Comparison of ENCODE assay signal across 21 mouse cellular contexts in genomic region chr8:34441756-34442155, GRCm38 (mm10).
A peak's percentile ranks its signal among the peaks of the same experiment; 100 is the strongest.
DNase-seq lines count a peak whose midpoint lies in the region; ATAC-seq and TF ChIP-seq lines count a peak whose summit lies in the region.
"Had no signal": no experiment of that assay in that cellular context is flagged by ENCODE, and none has a peak within 500 bp of the region (broad histone marks: within the 10 kb centered on the region; RNA-seq: fewer than 3 reads in every experiment).

No protein-coding gene starts in this region.

- TF ChIP-seq CTCF in C2C12 (IDR thresholded peaks at IDR 0.05; ENCODE audit: control insufficient read depth, insufficient read depth, insufficient read length), result no peak
- no peak for TF ChIP-seq CTCF in brain, embryonic 14.5 days (IDR thresholded peaks at IDR 0.05; ENCODE audit: borderline replicate concordance, extremely low read depth, insufficient read depth, insufficient read length)

- no peak for TF ChIP-seq POLR2A in brain, embryonic 14.5 days (IDR thresholded peaks at IDR 0.05; ENCODE audit: borderline replicate concordance, extremely low read depth, insufficient read depth, insufficient read length, poor library complexity, severe bottlenecking)

- WGBS in forebrain, embryonic 14.5 days, result 59% methylated on average over 3 of the region's 3 CpGs
- WGBS in forebrain, embryonic 10.5 days, result 74% methylated on average over 3 of the region's 3 CpGs
- 65% methylated on average over 3 of the region's 3 CpGs for WGBS in midbrain, embryonic 11.5 days
- WGBS in midbrain, embryonic 14.5 days, result 51% methylated on average over 3 of the region's 3 CpGs

- no peaks in the 10 kb centered on the region for H3K36me3 ChIP-seq in forebrain, embryonic 14.5 days (ENCODE audit: control insufficient read depth, insufficient read depth, low read length)
- no peaks in the 10 kb centered on the region for H3K36me3 ChIP-seq in forebrain, embryonic 10.5 days (replicated peaks)
- no peaks in the 10 kb centered on the region for H3K36me3 ChIP-seq in midbrain, embryonic 11.5 days (ENCODE audit: control insufficient read depth, insufficient read depth, low read length)
- H3K36me3 ChIP-seq in midbrain, embryonic 14.5 days (ENCODE audit: control insufficient read depth, insufficient read depth, low read length), result no peaks in the 10 kb centered on the region
- no peaks in the 10 kb centered on the region for H3K36me3 ChIP-seq in C2C12 (ENCODE audit: control insufficient read depth, insufficient read depth)
- H3K36me3 ChIP-seq: embryonic facial prominence, embryonic 12.5 days; G1E; heart, embryonic 15.5 days; hindbrain, embryonic 13.5 days had no signal

- H3K79me3 ChIP-seq in C2C12 (ENCODE audit: low read depth), result no peaks in the 10 kb centered on the region

- no peaks in the 10 kb centered on the region for H3K27me3 ChIP-seq in forebrain, embryonic 14.5 days (replicated peaks; ENCODE audit: control insufficient read depth, insufficient read depth, low read length)
- H3K27me3 ChIP-seq in forebrain, embryonic 10.5 days (ENCODE audit: poor library complexity, severe bottlenecking), result no peaks in the 10 kb centered on the region
- no peaks in the 10 kb centered on the region for H3K27me3 ChIP-seq in midbrain, embryonic 11.5 days (ENCODE audit: control insufficient read depth, insufficient read depth, low read length)
- H3K27me3 ChIP-seq in midbrain, embryonic 14.5 days (ENCODE audit: control insufficient read depth, insufficient read depth, low read length), result no peaks in the 10 kb centered on the region
- no peaks in the 10 kb centered on the region for H3K27me3 ChIP-seq in C2C12 (ENCODE audit: control insufficient read depth, insufficient read depth, insufficient read length)
- H3K27me3 ChIP-seq: embryonic facial prominence, embryonic 12.5 days; heart, embryonic 15.5 days; hindbrain, embryonic 13.5 days had no signal

- no peaks in the 10 kb centered on the region for H3K9me3 ChIP-seq in forebrain, embryonic 14.5 days (replicated peaks; ENCODE audit: control insufficient read depth, low read length)
- no peaks in the 10 kb centered on the region for H3K9me3 ChIP-seq in forebrain, embryonic 10.5 days
- H3K9me3 ChIP-seq in midbrain, embryonic 11.5 days (ENCODE audit: control insufficient read depth, low read length), result no peaks in the 10 kb centered on the region
- no peaks in the 10 kb centered on the region for H3K9me3 ChIP-seq in midbrain, embryonic 14.5 days (ENCODE audit: control insufficient read depth, low read length)
- H3K9me3 ChIP-seq: embryonic facial prominence, embryonic 12.5 days; heart, embryonic 15.5 days; hindbrain, embryonic 13.5 days had no signal

- H3ac ChIP-seq in C2C12 (ENCODE audit: control insufficient read depth, insufficient read length, low read depth), result no peak overlapping the region

- H3K4me1 ChIP-seq in forebrain, embryonic 14.5 days (ENCODE audit: control insufficient read depth, insufficient read depth, low read length), result no peaks in the 10 kb centered on the region
- H3K4me1 ChIP-seq in forebrain, embryonic 10.5 days, result peaks cover 7% of the 10 kb centered on the region; the same call in 1 of the 2 replicates
- no peaks in the 10 kb centered on the region for H3K4me1 ChIP-seq in midbrain, embryonic 11.5 days (ENCODE audit: control insufficient read depth, insufficient read depth, low read length)
- no peaks in the 10 kb centered on the region for H3K4me1 ChIP-seq in midbrain, embryonic 14.5 days (ENCODE audit: control insufficient read depth, insufficient read depth, low read length)
- H3K4me1 ChIP-seq: embryonic facial prominence, embryonic 12.5 days; heart, embryonic 15.5 days; hindbrain, embryonic 13.5 days had no signal

- no peak overlapping the region for H3K9ac ChIP-seq in forebrain, embryonic 14.5 days (ENCODE audit: low read length)
- no peak overlapping the region for H3K9ac ChIP-seq in midbrain, embryonic 11.5 days (ENCODE audit: low read length)
- no peak overlapping the region for H3K9ac ChIP-seq in midbrain, embryonic 14.5 days (replicated peaks; ENCODE audit: low read length)
- H3K9ac ChIP-seq: embryonic facial prominence, embryonic 12.5 days; heart, embryonic 15.5 days; hindbrain, embryonic 13.5 days had no signal

- H3K4me2 ChIP-seq in forebrain, embryonic 14.5 days (ENCODE audit: low read length), result no peak overlapping the region
- H3K4me2 ChIP-seq in midbrain, embryonic 11.5 days, result no peak overlapping the region
- no peak overlapping the region for H3K4me2 ChIP-seq in midbrain, embryonic 14.5 days (ENCODE audit: low read length)
- H3K4me2 ChIP-seq: embryonic facial prominence, embryonic 12.5 days; heart, embryonic 11.5 days; heart, embryonic 15.5 days; hindbrain, embryonic 13.5 days had no signal

- H3K79me2 ChIP-seq in C2C12 (ENCODE audit: control insufficient read depth, insufficient read depth), result no peaks in the 10 kb centered on the region

- H3K4me3 ChIP-seq in forebrain, embryonic 14.5 days (ENCODE audit: low read depth, low read length), result no peak overlapping the region
- H3K4me3 ChIP-seq in forebrain, embryonic 10.5 days, result no peak overlapping the region
- no peak overlapping the region for H3K4me3 ChIP-seq in midbrain, embryonic 11.5 days (ENCODE audit: low read depth, low read length)
- no peak overlapping the region for H3K4me3 ChIP-seq in midbrain, embryonic 14.5 days (replicated peaks; ENCODE audit: low read depth, low read length)
- H3K4me3 ChIP-seq in C2C12 (ENCODE audit: insufficient read depth, poor library complexity, severe bottlenecking), result no peak overlapping the region
- H3K4me3 ChIP-seq: embryonic facial prominence, embryonic 12.5 days; heart, adult 2 months; heart, embryonic 15.5 days; hindbrain, embryonic 13.5 days had no signal

- peak; percentile 26 for DNase-seq in forebrain, embryonic 14.5 days (ENCODE audit: low spot score)
- no peak for DNase-seq in forebrain, embryonic 10.5 days (ENCODE audit: extremely low spot score, low spot score)
- DNase-seq in midbrain, embryonic 11.5 days (ENCODE audit: low spot score, missing footprints), result peak; percentile 31
- DNase-seq in midbrain, embryonic 14.5 days, result no peak
- DNase-seq in brain, embryonic 14.5 days (ENCODE audit: low read depth), result peak; percentile 63
- no peak for DNase-seq in right cerebral cortex, adult 18-20 months
- DNase-seq: adrenal gland, adult 8-10 months; cerebellum, adult 11-12 months; cerebellum, adult 9-10 months; cerebellum, postnatal 25 days; gastrocnemius, postnatal 10 days; heart, adult 2 months; heart, postnatal 14 days had no signal

- peak; percentile 48; the same call in 1 of the 2 replicates for ATAC-seq in forebrain, embryonic 14.5 days
- no peak for ATAC-seq in midbrain, embryonic 11.5 days (ENCODE audit: low FRiP score)
- no peak for ATAC-seq in midbrain, embryonic 14.5 days (ENCODE audit: low FRiP score, low TSS enrichment)
- ATAC-seq: CD4-positive, CD25-positive, alpha-beta regulatory T cell, adult 4 months; hindbrain, postnatal 0 days had no signal

- H3K27ac ChIP-seq in forebrain, embryonic 14.5 days (ENCODE audit: low read depth, low read length), result no peak overlapping the region
- H3K27ac ChIP-seq in forebrain, embryonic 10.5 days, result no peak overlapping the region
- H3K27ac ChIP-seq in midbrain, embryonic 11.5 days (ENCODE audit: low read depth, low read length), result no peak overlapping the region
- H3K27ac ChIP-seq in midbrain, embryonic 14.5 days (replicated peaks; ENCODE audit: low read depth, low read length), result no peak overlapping the region
- H3K27ac ChIP-seq: embryonic facial prominence, embryonic 12.5 days; heart, adult 2 months; heart, embryonic 15.5 days; hindbrain, embryonic 13.5 days; hindbrain, postnatal 0 days had no signal

TF ChIP-seq in C2C12, 6 proteins besides CTCF, POLR2A, EP300 and RAD21:
- TF ChIP-seq MYOD1 (IDR thresholded peaks at IDR 0.05; ENCODE audit: control insufficient read depth, insufficient read length, low read depth) (peak; percentile 96), FOSL1 (IDR thresholded peaks at IDR 0.05; ENCODE audit: insufficient read depth, low read length, poor library complexity, severe bottlenecking) (no peak), USF1 (IDR thresholded peaks at IDR 0.05; ENCODE audit: low read depth) (no peak), CEBPB (IDR thresholded peaks at IDR 0.05; ENCODE audit: low read depth) (no peak), MYOG (IDR thresholded peaks at IDR 0.05; ENCODE audit: control insufficient read depth, extremely low read depth, insufficient read length) (no peak), MAX (IDR thresholded peaks at IDR 0.05) (no peak)

Comparison
In these comparisons a context has a peak if more than half of its experiments do, and no peak if none do; other contexts are left out.
1. DNase-seq: peak in forebrain, embryonic 14.5 days (single experiment), midbrain, embryonic 11.5 days (single experiment) and brain, embryonic 14.5 days (single experiment); none in forebrain, embryonic 10.5 days (single experiment), midbrain, embryonic 14.5 days (single experiment) and right cerebral cortex, adult 18-20 months (single experiment).